Mouse (Mus musculus) lung, postnatal 0 days (tissue): ENCODE measurements around the gene Olfr1535. TPM values are rescaled to one million over a fixed set of nuclear protein-coding genes. Genes with fewer than 3 reads are reported as not detected.

Experiments used
- ATAC-seq: fragments of 200-750 bp; cut with Nextera tagmentation; 2 replicates; pipeline ENCODE4 v1.8.0; 2017; ENCODE audit warnings: moderate library complexity
- DNase-seq: peaks from one replicate; pipeline ENCODE4 v3.0.0-alpha.2; 2016; ENCODE audit warnings: low spot score
- H3K27ac ChIP-seq: fragments of 300-500 bp; sonication (generic); 2 replicates; pipeline ENCODE4 v1.5.1; 2014; ENCODE audit warnings: antibody characterized with exemption, mild to moderate bottlenecking, low read length, mixed read lengths
- H3K27me3 ChIP-seq: fragments of 300-500 bp; sonication (generic); replicated peaks from 2 replicates; pipeline ENCODE4 v1.6.1; 2014; ENCODE audit warnings: low read length, mixed read lengths; ENCODE audit not compliant: insufficient read depth
- H3K36me3 ChIP-seq: fragments of 300-500 bp; sonication (generic); 2 replicates; pipeline ENCODE4 v1.6.1; 2014; ENCODE audit warnings: low read length, mixed read lengths; ENCODE audit not compliant: insufficient read depth
- H3K4me1 ChIP-seq: fragments of 300-500 bp; sonication (generic); 2 replicates; pipeline ENCODE4 v1.6.1; 2014; ENCODE audit warnings: antibody characterized with exemption, low read depth, low read length, mixed read lengths; ENCODE audit not compliant: insufficient read depth
- H3K4me2 ChIP-seq: fragments of 300-500 bp; sonication (generic); replicated peaks from 2 replicates; pipeline ENCODE4 v1.6.1; 2014; ENCODE audit warnings: low read depth, mild to moderate bottlenecking, low read length, moderate library complexity, mixed read lengths
- H3K4me3 ChIP-seq: fragments of 300-500 bp; sonication (generic); 2 replicates; pipeline ENCODE4 v1.5.1; 2014; ENCODE audit warnings: low read depth, low read length
- H3K9ac ChIP-seq: fragments of 300-500 bp; sonication (generic); replicated peaks from 2 replicates; pipeline ENCODE4 v1.6.1; 2014; ENCODE audit warnings: low read depth, mild to moderate bottlenecking
- H3K9me3 ChIP-seq: fragments of 300-500 bp; sonication (generic); 2 replicates; pipeline ENCODE4 v1.6.1; 2016; ENCODE audit warnings: low read length, mixed read lengths
- CTCF ChIP-seq: IDR thresholded peaks from 2 replicates; pipeline ENCODE4 v1.5.1; 2016; ENCODE audit warnings: antibody characterized with exemption, mild to moderate bottlenecking
- EP300 ChIP-seq: IDR thresholded peaks from 2 replicates; pipeline ENCODE4 v1.6.1; 2016; ENCODE audit warnings: antibody characterized with exemption, mild to moderate bottlenecking, control low read depth
- WGBS: fragments of 180-500 bp; shearing (Covaris S2); extraction: QIAGEN DNeasy Blood & Tissue Kit; methylation state at CpG from one replicate; pipeline ENCODE4 v1.1.7; 2014; 5-methylcytosine and 5-hydroxymethylcytosine counted together
- polyA plus RNA-seq: library from polyadenylated mRNA; unstranded; fragments of >200 nt; fragmentation: Nextera tagmentation; extraction: Ambion mirVana; gene quantifications from 2 replicates; pipeline ENCODE4 v1.2.1, GENCODE M21; 2015

The Olfr1535 gene
- polyA plus RNA-seq, 1 experiment from 2014 or later = not detected

- peak; percentile 100 for ATAC-seq
- Histone ChIP-seq H3K4me3 (peak within 1 kb of the TSS; percentile 91), H3K4me2 (peak within 1 kb of the TSS; percentile 64), H3K27ac (peak within 1 kb of the TSS; percentile 96), H3K4me1 (no peaks in the 10 kb centered on the region), H3K9me3 (no peaks in the 10 kb centered on the region), H3K9ac (peak within 1 kb of the TSS; percentile 98), H3K36me3 (no peaks in the 10 kb centered on the region), H3K27me3 (no peaks in the 10 kb centered on the region)
- no peak for TF ChIP-seq EP300
- peak; percentile 43 for TF ChIP-seq CTCF
- under 1% methylated on average over 37 of the region's 39 CpGs for WGBS
- DNase-seq = peak; percentile 92
Measured at GRCm38 (mm10) chr13:21530781-21531201, 28.9 kb downstream of the Olfr1535 start, which contains the start of gene Zkscan8. Gene Zkscan8, minus strand, starts transcription at chr13:21531120.

- no peak for TF ChIP-seq EP300
- TF ChIP-seq CTCF = no peak
- no peak for ATAC-seq
- Histone ChIP-seq H3K27ac (no peak overlapping the region), H3K4me1 (no peaks in the 10 kb centered on the region), H3K27me3 (no peaks in the 10 kb centered on the region), H3K9ac (no peak overlapping the region), H3K4me2 (peak overlapping the region; percentile 8; the same call in 1 of the 2 replicates), H3K4me3 (no peak overlapping the region), H3K9me3 (no peaks in the 10 kb centered on the region), H3K36me3 (no peaks in the 10 kb centered on the region)
- WGBS = 29% methylated on average over 7 of the region's 7 CpGs
- DNase-seq = peak; percentile 18
Measured at GRCm38 (mm10) chr13:21530136-21530535, 29.6 kb downstream of the Olfr1535 start.

- peak; percentile 100 for ATAC-seq
Measured at GRCm38 (mm10) chr13:21506221-21506649, 53.5 kb downstream of the Olfr1535 start.

More at GRCm38 (mm10) chr13:21506221-21506649, 53.5 kb downstream of the Olfr1535 start:
- Histone ChIP-seq H3K4me1 (no peaks in the 10 kb centered on the region), H3K27me3 (no peaks in the 10 kb centered on the region), H3K36me3 (no peaks in the 10 kb centered on the region), H3K4me3 (peak overlapping the region; percentile 52), H3K9me3 (no peaks in the 10 kb centered on the region), H3K4me2 (peak overlapping the region; percentile 36), H3K27ac (peak overlapping the region; percentile 60), H3K9ac (peak overlapping the region; percentile 9; the same call in 1 of the 2 replicates)
- 1% methylated on average over 21 of the region's 21 CpGs for WGBS
- DNase-seq = peak; percentile 94
- TF ChIP-seq EP300 (peak; percentile 63; the same call in 1 of the 2 replicates), CTCF (no peak)

Other genes with a start within 250 kb of the Olfr1535 start
- gene Gpx6, start 247.8 kb downstream of the Olfr1535 start, polyA plus RNA-seq = 0.21 and 0.27 TPM in 2 replicates
- gene Olfr1367, start 213.0 kb downstream of the Olfr1535 start, polyA plus RNA-seq = not detected in 2 replicates
- 6.4 and 6.8 TPM in 2 replicates for gene Zscan12, start 197.1 kb downstream of the Olfr1535 start, polyA plus RNA-seq
- gene Zkscan3, start 157.1 kb downstream of the Olfr1535 start, polyA plus RNA-seq = 46.3 and 54.3 TPM in 2 replicates
- 0.87 TPM in 2 replicates for gene Pgbd1, start 118.8 kb downstream of the Olfr1535 start, polyA plus RNA-seq
- 30.2 and 33.0 TPM in 2 replicates for gene Zscan26, start 106.2 kb downstream of the Olfr1535 start, polyA plus RNA-seq
- 9.1 and 10.5 TPM in 2 replicates for gene Nkapl, start 91.4 kb downstream of the Olfr1535 start, polyA plus RNA-seq
- gene Zkscan4, start 81.0 kb downstream of the Olfr1535 start, polyA plus RNA-seq = 5.1 and 5.2 TPM in 2 replicates
- not detected in 2 replicates for gene Gm10065, start 80.5 kb downstream of the Olfr1535 start, polyA plus RNA-seq
- 0.31 and 0.39 TPM in 2 replicates for gene AK157302, start 64.7 kb downstream of the Olfr1535 start, polyA plus RNA-seq
- 3.3 and 5.8 TPM in 2 replicates for gene Gm11273, start 58.5 kb downstream of the Olfr1535 start, polyA plus RNA-seq
- 3.1 and 3.4 TPM in 2 replicates for gene Zkscan8, start 28.8 kb downstream of the Olfr1535 start, polyA plus RNA-seq
- gene Olfr1366, start 17.1 kb downstream of the Olfr1535 start, polyA plus RNA-seq = 0.06 TPM in 1 of 2 replicates, not detected in the other
- gene Olfr1364, start 21.9 kb upstream of the Olfr1535 start, polyA plus RNA-seq = not detected in 2 replicates
- not detected in 2 replicates for gene Olfr1362, start 54.1 kb upstream of the Olfr1535 start, polyA plus RNA-seq
- not detected in 2 replicates for gene Olfr11, start 82.6 kb upstream of the Olfr1535 start, polyA plus RNA-seq
- gene Olfr1361, start 103.5 kb upstream of the Olfr1535 start, polyA plus RNA-seq = not detected in 2 replicates
- gene Olfr1360, start 117.5 kb upstream of the Olfr1535 start, polyA plus RNA-seq = not detected in 2 replicates
- gene Olfr1359, start 138.2 kb upstream of the Olfr1535 start, polyA plus RNA-seq = not detected in 2 replicates
- gene Hist1h2bl, start 156.2 kb upstream of the Olfr1535 start, polyA plus RNA-seq = not detected in 2 replicates
- gene Hist1h2ai, start 156.5 kb upstream of the Olfr1535 start, polyA plus RNA-seq = 5.4 TPM in 1 of 2 replicates, not detected in the other
- gene Hist1h3h, start 157.8 kb upstream of the Olfr1535 start, polyA plus RNA-seq = 2.0 TPM in 1 of 2 replicates, not detected in the other
- 0.66 and 0.67 TPM in 2 replicates for gene Hist1h2bm, start 162.2 kb upstream of the Olfr1535 start, polyA plus RNA-seq
- not detected in 2 replicates for gene Hist1h4j, start 175.2 kb upstream of the Olfr1535 start, polyA plus RNA-seq
- 0.84 and 0.89 TPM in 2 replicates for gene Hist1h4k, start 190.6 kb upstream of the Olfr1535 start, polyA plus RNA-seq
- gene Hist1h2ak, start 193.9 kb upstream of the Olfr1535 start, polyA plus RNA-seq = 7.5 and 9.4 TPM in 2 replicates
- 1.1 and 1.3 TPM in 2 replicates for gene Hist1h2bn, start 194.2 kb upstream of the Olfr1535 start, polyA plus RNA-seq
- gene Hist1h1b, start 220.7 kb upstream of the Olfr1535 start, polyA plus RNA-seq = 1.4 and 2.4 TPM in 2 replicates
- gene Hist1h3i, start 223.5 kb upstream of the Olfr1535 start, polyA plus RNA-seq = 14.5 and 16.9 TPM in 2 replicates
- 1.3 TPM in 1 of 2 replicates, not detected in the other for gene Hist1h2an, start 227.3 kb upstream of the Olfr1535 start, polyA plus RNA-seq
- 0.61 and 0.95 TPM in 2 replicates for gene Hist1h2bp, start 227.6 kb upstream of the Olfr1535 start, polyA plus RNA-seq